Comparison of ENCODE assay signal across 8 mouse cellular contexts in genomic region chr19:23781968-23782367, GRCm38 (mm10). TPM values are rescaled to one million over a fixed set of nuclear protein-coding genes. Genes with fewer than 3 reads are reported as not detected.
DNase-seq lines count a peak whose midpoint lies in the region; ATAC-seq lines count a peak whose summit lies in the region.

No protein-coding gene starts in this region.

- H3K27me3 ChIP-seq in lung, embryonic 15.5 days, result no peaks in the 10 kb centered on the region
- no peaks in the 10 kb centered on the region for H3K27me3 ChIP-seq in hindbrain, embryonic 12.5 days
- H3K27me3 ChIP-seq in neural tube, embryonic 14.5 days (ENCODE audit: control insufficient read depth, insufficient read depth, low read length), result no peaks in the 10 kb centered on the region
- H3K27me3 ChIP-seq in heart, embryonic 12.5 days (replicated peaks), result no peaks in the 10 kb centered on the region

- no peaks in the 10 kb centered on the region for H3K9me3 ChIP-seq in lung, embryonic 15.5 days
- no peaks in the 10 kb centered on the region for H3K9me3 ChIP-seq in hindbrain, embryonic 12.5 days (replicated peaks)
- no peaks in the 10 kb centered on the region for H3K9me3 ChIP-seq in neural tube, embryonic 14.5 days (ENCODE audit: control insufficient read depth, low read length)
- no peaks in the 10 kb centered on the region for H3K9me3 ChIP-seq in heart, embryonic 12.5 days (replicated peaks)

- peak overlapping the region; percentile 35 for H3K4me2 ChIP-seq in lung, embryonic 15.5 days
- H3K4me2 ChIP-seq in hindbrain, embryonic 12.5 days (replicated peaks), result peak overlapping the region; percentile 26; the same call in 1 of the 2 replicates
- H3K4me2 ChIP-seq in neural tube, embryonic 14.5 days (ENCODE audit: low read depth, low read length), result no peak overlapping the region
- no peak overlapping the region for H3K4me2 ChIP-seq in heart, embryonic 12.5 days

- no peak overlapping the region for H3K27ac ChIP-seq in lung, embryonic 15.5 days
- H3K27ac ChIP-seq in hindbrain, embryonic 12.5 days, result no peak overlapping the region
- H3K27ac ChIP-seq in neural tube, embryonic 14.5 days (ENCODE audit: low read depth, low read length), result no peak overlapping the region
- H3K27ac ChIP-seq in heart, embryonic 12.5 days (ENCODE audit: poor library complexity, severe bottlenecking), result no peak overlapping the region

- WGBS in lung, embryonic 15.5 days, result 6% methylated on average over 9 of the region's 9 CpGs
- WGBS in hindbrain, embryonic 12.5 days, result 10% methylated on average over 9 of the region's 9 CpGs
- 8% methylated on average over 9 of the region's 9 CpGs for WGBS in neural tube, embryonic 14.5 days
- WGBS in heart, embryonic 12.5 days, result 13% methylated on average over 9 of the region's 9 CpGs

- no peaks in the 10 kb centered on the region for H3K36me3 ChIP-seq in lung, embryonic 15.5 days
- H3K36me3 ChIP-seq in hindbrain, embryonic 12.5 days, result no peaks in the 10 kb centered on the region
- H3K36me3 ChIP-seq in neural tube, embryonic 14.5 days (ENCODE audit: control insufficient read depth, insufficient read depth, low read length), result no peaks in the 10 kb centered on the region
- no peaks in the 10 kb centered on the region for H3K36me3 ChIP-seq in heart, embryonic 12.5 days

- peak; percentile 78; the same call in 1 of the 2 replicates for ATAC-seq in lung, embryonic 15.5 days (ENCODE audit: borderline replicate concordance, extremely low read depth, low FRiP score, low TSS enrichment)
- ATAC-seq in common myeloid progenitor, adult 5-6 weeks (replicated peaks; ENCODE audit: low read depth, poor library complexity, severe bottlenecking), result peak; percentile 54; the same call in 1 of the 2 replicates
- peak; percentile 65 for ATAC-seq in hindbrain, embryonic 12.5 days (ENCODE audit: low FRiP score)
- peak; percentile 66 for ATAC-seq in neural tube, embryonic 14.5 days (ENCODE audit: low read depth)
- ATAC-seq in heart, embryonic 12.5 days (ENCODE audit: insufficient number of reproducible peaks, low FRiP score), result no peak
- ATAC-seq in megakaryocyte, adult 5-6 weeks (ENCODE audit: poor library complexity, severe bottlenecking), result no peak

- no peak overlapping the region for H3K4me3 ChIP-seq in lung, embryonic 15.5 days
- no peak overlapping the region for H3K4me3 ChIP-seq in hindbrain, embryonic 12.5 days
- no peak overlapping the region for H3K4me3 ChIP-seq in neural tube, embryonic 14.5 days (ENCODE audit: low read depth, low read length)
- no peak overlapping the region for H3K4me3 ChIP-seq in heart, embryonic 12.5 days

- H3K9ac ChIP-seq in lung, embryonic 15.5 days, result no peak overlapping the region
- no peak overlapping the region for H3K9ac ChIP-seq in hindbrain, embryonic 12.5 days
- H3K9ac ChIP-seq in neural tube, embryonic 14.5 days (replicated peaks; ENCODE audit: low read depth, low read length), result no peak overlapping the region
- H3K9ac ChIP-seq in heart, embryonic 12.5 days, result no peak overlapping the region

- H3K4me1 ChIP-seq in lung, embryonic 15.5 days, result peaks cover 10% of the 10 kb centered on the region
- H3K4me1 ChIP-seq in hindbrain, embryonic 12.5 days, result peaks cover 16% of the 10 kb centered on the region
- H3K4me1 ChIP-seq in neural tube, embryonic 14.5 days (ENCODE audit: control insufficient read depth, insufficient read depth, low read length), result 0 out of 2 replicates have a peak, but pooled peaks cover 3% of the 10 kb centered on the region
- H3K4me1 ChIP-seq in heart, embryonic 12.5 days (replicated peaks), result peaks cover 10% of the 10 kb centered on the region

- no peak for DNase-seq in lung, postnatal 25 days (ENCODE audit: low spot score)
- DNase-seq in right cerebral cortex, postnatal 4 days, result no peak

RNA-seq across cellular contexts. Expression of gene Apba1, which starts 23.3 kb away (rescaled TPM):
- polyA plus RNA-seq in lung, embryonic 15.5 days (2015; fragmentation: Nextera tagmentation; extraction: Ambion mirVana), result 0.21 and 0.37 TPM in 2 replicates
- 2.9 TPM in 2 replicates for total RNA-seq in common myeloid progenitor, adult 5-6 weeks (2017)
- 6.0 and 7.1 TPM in 2 replicates for polyA plus RNA-seq in hindbrain, embryonic 12.5 days (2016; fragmentation: Nextera tagmentation; extraction: Ambion mirVana)
- polyA plus RNA-seq in neural tube, embryonic 14.5 days (2014; fragmentation: Nextera tagmentation; extraction: Ambion mirVana), result 12.6 and 15.8 TPM in 2 replicates
- polyA plus RNA-seq in heart, embryonic 12.5 days (2016; fragmentation: Nextera tagmentation; extraction: Ambion mirVana), result 0.49 and 0.51 TPM in 2 replicates
- 27.8 and 32.7 TPM in 2 replicates for total RNA-seq in megakaryocyte, adult 5-6 weeks (2015)
- total RNA-seq in megakaryocyte, adult 5-6 weeks (2017), result 26.5 and 30.9 TPM in 2 replicates

Comparison
In these comparisons a context has a peak if more than half of its experiments do, and no peak if none do; other contexts are left out.
1. ATAC-seq: peak in lung, embryonic 15.5 days (single experiment), common myeloid progenitor, adult 5-6 weeks (single experiment), hindbrain, embryonic 12.5 days (single experiment) and neural tube, embryonic 14.5 days (single experiment); none in heart, embryonic 12.5 days (single experiment) and megakaryocyte, adult 5-6 weeks (single experiment).
2. H3K4me2 ChIP-seq: peak in lung, embryonic 15.5 days (single experiment) and hindbrain, embryonic 12.5 days (single experiment); none in neural tube, embryonic 14.5 days (single experiment) and heart, embryonic 12.5 days (single experiment).